Comparison of ENCODE assay signal across 19 mouse cellular contexts in the genomic region with DNA sequence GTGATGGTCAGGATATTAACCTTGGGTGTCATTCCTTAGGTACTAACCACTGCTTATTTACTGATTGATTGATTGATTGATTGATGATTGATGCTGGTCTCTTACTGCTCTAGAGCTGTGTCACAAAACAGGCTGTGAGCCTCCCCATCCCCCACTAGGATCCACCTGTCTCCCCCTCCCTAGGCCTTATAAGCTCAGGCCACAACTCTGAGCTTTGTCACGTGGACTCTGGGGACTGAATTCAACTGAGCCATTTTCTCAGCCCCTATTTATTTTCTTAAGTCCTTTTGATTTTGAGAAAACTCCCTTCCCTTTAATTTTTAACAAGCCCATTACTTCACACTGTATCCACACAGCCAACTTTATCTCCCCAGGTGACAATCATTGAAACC.
"Had no signal": no experiment of that assay in that cellular context is flagged by ENCODE, and none has a peak within 500 bp of the region (broad histone marks: within the 10 kb centered on the region; RNA-seq: fewer than 3 reads in every experiment).

No protein-coding gene starts in this region.

- DNase-seq: kidney, adult 11 months; kidney, postnatal 25 days; layer of hippocampus, adult 9-11 months; lung, adult 18-20 months; retina, postnatal 1 day; right cerebral cortex, postnatal 25 days; spleen, adult 18-20 months; thymus, postnatal 25 days had no signal

- H3K27me3 ChIP-seq: limb, embryonic 13.5 days; midbrain, embryonic 13.5 days; neural tube, embryonic 13.5 days; stomach, embryonic 15.5 days had no signal

- ATAC-seq: midbrain, embryonic 13.5 days; midbrain, embryonic 16.5 days had no signal

- H3K9ac ChIP-seq: limb, embryonic 13.5 days; midbrain, embryonic 13.5 days; neural tube, embryonic 13.5 days; stomach, embryonic 15.5 days had no signal

- H3K4me2 ChIP-seq: limb, embryonic 13.5 days; midbrain, embryonic 13.5 days; neural tube, embryonic 13.5 days; stomach, embryonic 15.5 days had no signal

- H3K36me3 ChIP-seq: limb, embryonic 13.5 days; midbrain, embryonic 13.5 days; neural tube, embryonic 13.5 days; stomach, embryonic 15.5 days had no signal

- H3K4me3 ChIP-seq: layer of hippocampus, adult 2 months; limb, embryonic 10.5 days; limb, embryonic 13.5 days; megakaryocyte, embryonic 14.5 days; midbrain, embryonic 10.5 days; midbrain, embryonic 13.5 days; myocyte; neural tube, embryonic 13.5 days; stomach, embryonic 15.5 days had no signal

- H3K4me1 ChIP-seq: limb, embryonic 10.5 days; midbrain, embryonic 10.5 days; midbrain, embryonic 13.5 days; neural tube, embryonic 13.5 days; stomach, embryonic 15.5 days had no signal

- H3K9me3 ChIP-seq: limb, embryonic 10.5 days; limb, embryonic 13.5 days; megakaryocyte, embryonic 14.5 days; midbrain, embryonic 10.5 days; midbrain, embryonic 13.5 days; neural tube, embryonic 13.5 days; stomach, embryonic 15.5 days had no signal

- H3K27ac ChIP-seq: layer of hippocampus, adult 2 months; limb, embryonic 10.5 days; limb, embryonic 13.5 days; macrophage; midbrain, embryonic 10.5 days; midbrain, embryonic 13.5 days; neural tube, embryonic 13.5 days; stomach, embryonic 15.5 days had no signal
